Mouse (Mus musculus): Measurements from ENCODE around the gene Gdpd1. TPM values are rescaled to one million over a fixed set of nuclear protein-coding genes. Genes with fewer than 3 reads are reported as not detected.
A peak's percentile ranks its signal among the peaks of the same experiment; 100 is the strongest.
"Not testable (repeated sequence)": the region's sequence is repeated elsewhere in the genome, so short reads cannot be mapped to it uniquely, and the experiment has no call there.

The Gdpd1 gene
- total and polyA plus RNA-seq, 2 experiments from 2014 or later, result 66.6 to 167 TPM

DNA sequence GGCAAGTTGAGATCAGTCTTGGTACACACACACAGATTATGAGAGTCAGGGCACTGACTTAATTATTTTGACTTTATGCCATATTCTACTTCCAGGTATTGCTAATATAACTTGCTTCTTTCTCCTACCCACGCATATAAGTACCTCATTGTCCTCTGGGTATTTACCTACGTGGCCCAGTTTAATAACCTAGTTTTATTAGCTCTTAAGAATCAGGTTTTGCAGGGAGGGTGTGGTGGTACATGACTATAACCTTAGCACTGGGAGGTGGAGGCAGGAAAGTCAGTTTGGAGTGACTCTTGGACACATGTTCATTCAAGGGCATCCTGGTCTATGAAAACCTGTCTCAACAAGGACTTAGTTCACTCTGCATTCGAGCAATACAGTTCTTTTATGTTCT is 11.8 kb downstream of the Gdpd1 start:
- H3K9me3 ChIP-seq (ENCODE audit: low read length), result no peaks in the 10 kb centered on the region

DNA sequence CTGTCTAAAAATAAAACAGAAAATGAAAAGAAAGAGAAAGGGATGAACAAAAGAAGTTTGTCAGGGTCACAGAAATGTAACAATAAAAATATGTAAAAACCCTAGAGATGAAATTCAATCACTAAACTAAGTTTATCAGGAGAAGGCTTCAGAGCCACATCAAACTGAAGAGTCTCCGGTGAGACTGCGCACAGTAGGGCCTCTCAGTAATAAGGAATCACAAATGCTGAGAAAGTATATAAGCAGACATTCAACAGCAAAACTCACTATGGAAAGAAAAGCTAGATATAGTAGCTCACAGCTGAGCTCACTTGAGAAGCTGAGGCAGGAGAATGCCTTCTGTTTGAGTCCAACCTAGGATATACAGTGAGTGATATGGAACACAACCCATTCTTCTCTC is 13.5 kb downstream of the Gdpd1 start:
- Histone ChIP-seq H3K27ac (ENCODE audit: low read depth, low read length) (no peak overlapping the region), H3K4me1 (ENCODE audit: insufficient read depth, low read length) (no peaks in the 10 kb centered on the region), H3K4me2 (ENCODE audit: low read depth, low read length, poor library complexity, severe bottlenecking) (no peak overlapping the region), H3K4me3 (ENCODE audit: low read depth, low read length) (no peak overlapping the region), H3K36me3 (ENCODE audit: insufficient read depth, low read length) (peaks cover 40% of the 10 kb centered on the region), H3K27me3 (ENCODE audit: insufficient read depth, low read length) (no peaks in the 10 kb centered on the region), H3K9ac (replicated peaks; ENCODE audit: low read length, poor library complexity, severe bottlenecking) (no peak overlapping the region), H3K9me3 (ENCODE audit: low read length) (no peaks in the 10 kb centered on the region)
- DNase-seq (ENCODE audit: low spot score), result no peak
- ATAC-seq (ENCODE audit: low FRiP score), result no peak
- no peak for TF ChIP-seq CTCF (IDR thresholded peaks at IDR 0.05)
- 97% methylated on average over 2 of the region's 2 CpGs for WGBS

More for the DNA sequence above, 11.8 kb downstream of the Gdpd1 start:
- DNase-seq (ENCODE audit: low spot score) (peak; percentile 2), ATAC-seq (ENCODE audit: low FRiP score) (no peak)
- no peak overlapping the region for H3K4me3 ChIP-seq (ENCODE audit: low read depth, low read length)
- no peak overlapping the region for H3K9ac ChIP-seq (replicated peaks; ENCODE audit: low read length, poor library complexity, severe bottlenecking)
- peaks cover 29% of the 10 kb centered on the region for H3K36me3 ChIP-seq (ENCODE audit: insufficient read depth, low read length)
- H3K4me2 ChIP-seq (ENCODE audit: low read depth, low read length, poor library complexity, severe bottlenecking), result no peak overlapping the region
- no peaks in the 10 kb centered on the region for H3K27me3 ChIP-seq (ENCODE audit: insufficient read depth, low read length)
- H3K27ac ChIP-seq (ENCODE audit: low read depth, low read length), result no peak overlapping the region
- no peaks in the 10 kb centered on the region for H3K4me1 ChIP-seq (ENCODE audit: insufficient read depth, low read length)
- no peak for TF ChIP-seq CTCF (IDR thresholded peaks at IDR 0.05)
- WGBS, result 77% methylated on average over 3 of the region's 3 CpGs

DNA sequence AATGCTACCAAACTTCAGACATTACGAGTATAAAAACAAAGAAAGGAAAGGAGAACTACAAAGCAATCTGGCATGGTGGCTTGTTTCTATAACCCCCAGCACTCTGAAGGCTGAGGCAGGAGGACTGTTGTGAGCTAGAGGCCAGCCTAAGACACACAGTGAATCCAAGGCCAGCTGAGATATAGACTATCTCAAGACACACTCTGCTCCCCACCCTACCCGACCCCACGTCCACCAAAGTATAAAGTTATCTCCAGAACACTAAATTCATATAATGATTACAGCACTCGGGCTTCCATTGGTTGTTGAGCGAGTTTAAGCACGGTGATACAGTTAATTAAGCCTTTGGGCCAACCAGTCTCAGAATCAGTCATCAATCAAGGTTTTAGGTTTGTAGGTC is 17.6 kb downstream of the Gdpd1 start:
- DNase-seq (ENCODE audit: low spot score) (no peak), ATAC-seq (ENCODE audit: low FRiP score) (no peak)
- Histone ChIP-seq H3K4me2 (ENCODE audit: low read depth, low read length, poor library complexity, severe bottlenecking) (no peak overlapping the region), H3K9ac (replicated peaks; ENCODE audit: low read length, poor library complexity, severe bottlenecking) (no peak overlapping the region), H3K9me3 (ENCODE audit: low read length) (no peaks in the 10 kb centered on the region), H3K27ac (ENCODE audit: low read depth, low read length) (no peak overlapping the region), H3K4me3 (ENCODE audit: low read depth, low read length) (no peak overlapping the region), H3K27me3 (ENCODE audit: insufficient read depth, low read length) (no peaks in the 10 kb centered on the region), H3K4me1 (ENCODE audit: insufficient read depth, low read length) (no peaks in the 10 kb centered on the region), H3K36me3 (ENCODE audit: insufficient read depth, low read length) (peaks cover 53% of the 10 kb centered on the region)
- TF ChIP-seq CTCF (IDR thresholded peaks at IDR 0.05), result no peak
- WGBS, result 96% methylated on average over 6 of the region's 6 CpGs

DNA sequence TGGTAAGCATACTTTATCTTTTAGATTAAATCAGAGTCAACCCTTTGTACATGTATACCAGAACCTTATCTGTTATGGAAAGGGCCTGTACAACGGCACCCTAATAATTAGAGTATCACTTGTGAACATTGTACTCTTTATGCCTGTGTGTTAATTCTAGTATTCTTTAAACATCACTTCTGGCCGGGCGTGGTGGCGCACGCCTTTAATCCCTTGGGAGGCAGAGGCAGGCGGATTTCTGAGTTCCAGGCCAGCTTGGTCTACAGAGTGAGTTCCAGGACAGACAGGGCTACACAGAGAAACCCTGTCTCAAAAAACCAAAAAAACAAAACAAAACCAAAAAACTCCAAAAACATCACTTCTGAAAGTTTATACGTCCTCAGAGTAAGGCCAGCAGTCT is 25.0 kb downstream of the Gdpd1 start:
- H3K4me2 ChIP-seq (ENCODE audit: low read depth, low read length, poor library complexity, severe bottlenecking); H3K9ac ChIP-seq (replicated peaks; ENCODE audit: low read length, poor library complexity, severe bottlenecking); H3K27ac ChIP-seq (ENCODE audit: low read depth, low read length); H3K9me3 ChIP-seq (ENCODE audit: low read length); H3K27me3 ChIP-seq (ENCODE audit: insufficient read depth, low read length); DNase-seq (ENCODE audit: low spot score); H3K4me3 ChIP-seq (ENCODE audit: low read depth, low read length); ATAC-seq (ENCODE audit: low FRiP score); H3K4me1 ChIP-seq (ENCODE audit: insufficient read depth, low read length): not testable (repeated sequence)
- H3K36me3 ChIP-seq (ENCODE audit: insufficient read depth, low read length), result peaks cover 42% of the 10 kb centered on the region
- WGBS, result 97% methylated on average over 7 of the region's 7 CpGs

DNA sequence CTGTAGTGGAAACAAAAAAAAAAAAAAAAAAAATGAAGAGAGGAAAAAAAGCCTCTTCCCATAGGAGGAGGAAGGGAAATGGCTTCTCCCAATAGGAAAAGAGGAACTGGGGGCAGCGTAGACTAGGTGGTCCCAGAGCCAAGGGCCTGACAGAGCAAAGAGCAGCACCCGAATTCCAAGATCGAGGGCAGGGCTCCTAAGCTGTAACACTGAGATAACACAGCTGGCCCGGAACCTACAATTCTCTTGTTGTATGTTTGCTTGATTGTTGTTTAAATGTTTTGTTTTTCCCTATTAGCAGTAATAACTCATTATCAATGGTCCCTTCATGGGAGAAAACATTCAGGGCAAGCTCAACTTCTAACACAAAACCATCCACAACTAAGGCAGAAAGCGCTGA is 26.9 kb downstream of the Gdpd1 start:
- peaks cover 44% of the 10 kb centered on the region for H3K36me3 ChIP-seq (ENCODE audit: insufficient read depth, low read length)
- H3K4me3 ChIP-seq (ENCODE audit: low read depth, low read length), result no peak overlapping the region
- H3K27me3 ChIP-seq (ENCODE audit: insufficient read depth, low read length), result no peaks in the 10 kb centered on the region
- ATAC-seq (ENCODE audit: low FRiP score) (no peak), DNase-seq (ENCODE audit: low spot score) (no peak)
- no peaks in the 10 kb centered on the region for H3K4me1 ChIP-seq (ENCODE audit: insufficient read depth, low read length)
- TF ChIP-seq CTCF (IDR thresholded peaks at IDR 0.05), result no peak
- 95% methylated on average over 5 of the region's 5 CpGs for WGBS
- no peak overlapping the region for H3K27ac ChIP-seq (ENCODE audit: low read depth, low read length)
- no peak overlapping the region for H3K9ac ChIP-seq (replicated peaks; ENCODE audit: low read length, poor library complexity, severe bottlenecking)
- H3K9me3 ChIP-seq (ENCODE audit: low read length), result no peaks in the 10 kb centered on the region
- H3K4me2 ChIP-seq (ENCODE audit: low read depth, low read length, poor library complexity, severe bottlenecking), result no peak overlapping the region

DNA sequence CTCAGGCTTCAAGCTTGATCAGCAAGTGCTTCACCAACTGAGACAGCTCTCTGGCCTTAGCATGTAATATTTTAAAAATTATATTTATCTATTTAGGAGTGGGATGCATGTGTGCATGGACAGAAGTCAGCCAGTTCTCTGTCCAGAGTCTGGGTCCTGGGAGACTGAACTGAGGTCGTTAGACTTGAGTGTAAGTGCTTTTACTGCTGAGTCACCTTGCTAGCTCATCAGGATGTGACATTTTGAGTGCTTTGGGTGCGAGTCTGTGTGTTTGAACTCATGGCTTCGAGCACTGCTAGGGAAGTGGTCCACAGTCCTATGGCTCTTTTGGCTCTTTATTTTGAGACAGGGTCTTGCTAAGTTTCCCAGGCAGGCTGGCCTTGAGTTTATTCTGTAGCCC is 30.8 kb downstream of the Gdpd1 start:
- Histone ChIP-seq H3K4me2 (ENCODE audit: low read depth, low read length, poor library complexity, severe bottlenecking) (no peak overlapping the region), H3K36me3 (ENCODE audit: insufficient read depth, low read length) (peaks cover 53% of the 10 kb centered on the region), H3K4me1 (ENCODE audit: insufficient read depth, low read length) (no peaks in the 10 kb centered on the region), H3K27me3 (ENCODE audit: insufficient read depth, low read length) (no peaks in the 10 kb centered on the region), H3K9me3 (ENCODE audit: low read length) (no peaks in the 10 kb centered on the region), H3K9ac (replicated peaks; ENCODE audit: low read length, poor library complexity, severe bottlenecking) (no peak overlapping the region), H3K4me3 (ENCODE audit: low read depth, low read length) (no peak overlapping the region), H3K27ac (ENCODE audit: low read depth, low read length) (no peak overlapping the region)
- DNase-seq (ENCODE audit: low spot score), result no peak
- 96% methylated on average over 3 of the region's 3 CpGs for WGBS
- ATAC-seq (ENCODE audit: low FRiP score), result no peak
- no peak for TF ChIP-seq CTCF (IDR thresholded peaks at IDR 0.05)

Data from midbrain, postnatal 0 days (tissue).